Mouse (Mus musculus): ENCODE measurements around the gene Srd5a2. TPM values are rescaled to one million over a fixed set of nuclear protein-coding genes. Genes with fewer than 3 reads are reported as not detected.
A peak's percentile ranks its signal among the peaks of the same experiment; 100 is the strongest.

Srd5a2 gene
- polyA plus RNA-seq, 1 experiment from 2014 or later = not detected

DNA sequence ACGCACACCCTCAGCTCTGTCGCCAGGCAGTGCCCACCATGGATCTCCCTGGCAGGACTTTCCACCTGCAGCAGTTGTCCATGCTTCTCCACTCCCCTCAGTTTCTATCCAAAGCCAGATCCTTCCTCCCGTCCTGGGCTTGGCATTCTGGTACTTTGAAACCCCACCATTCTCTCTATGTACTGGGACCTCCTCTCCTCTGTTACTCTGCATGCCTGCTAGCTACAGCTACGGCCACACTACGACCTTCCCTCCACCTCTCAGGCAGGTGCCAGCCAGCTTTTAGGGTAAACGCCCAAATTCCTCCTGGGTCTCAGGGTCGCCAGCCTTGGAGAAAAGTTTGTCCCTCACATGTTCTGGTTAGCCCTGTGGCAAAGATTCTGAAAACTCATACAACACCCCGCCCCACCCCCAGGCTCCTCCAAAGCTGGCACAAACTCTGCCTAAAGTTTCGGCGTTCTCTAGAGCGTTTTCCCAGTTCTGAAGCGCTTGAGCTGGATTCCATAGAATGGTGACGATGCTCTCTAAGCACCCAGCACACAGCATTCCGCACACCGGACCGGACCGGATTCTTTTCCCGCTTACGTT is 607 bp upstream of the Srd5a2 start:
- H3K9me3 ChIP-seq (ENCODE audit: control insufficient read depth, low read length) = no peaks in the 10 kb centered on the region
- 0 out of 2 replicates have a peak, but pooled peaks cover 6% of the 10 kb centered on the region for H3K4me1 ChIP-seq (ENCODE audit: control insufficient read depth, insufficient read depth, low read length)
- WGBS = 3% methylated on average over 19 of the region's 19 CpGs
- no peak overlapping the region for H3K9ac ChIP-seq (ENCODE audit: low read depth, low read length)
- peak overlapping the region; percentile 32; the same call in 1 of the 2 replicates for H3K4me3 ChIP-seq (ENCODE audit: low read depth, low read length)
- peak overlapping the region; percentile 51; the same call in 1 of the 2 replicates for H3K4me2 ChIP-seq (ENCODE audit: low read depth, low read length)
- DNase-seq (ENCODE audit: low spot score) (no peak), ATAC-seq (ENCODE audit: low read depth) (no peak)
- no peak overlapping the region for H3K27ac ChIP-seq (replicated peaks; ENCODE audit: low read depth, low read length)
- no peaks in the 10 kb centered on the region for H3K36me3 ChIP-seq (ENCODE audit: control insufficient read depth, insufficient read depth, low read length)
- peaks cover 61% of the 10 kb centered on the region for H3K27me3 ChIP-seq (replicated peaks; ENCODE audit: control insufficient read depth, insufficient read depth, low read length)

DNA sequence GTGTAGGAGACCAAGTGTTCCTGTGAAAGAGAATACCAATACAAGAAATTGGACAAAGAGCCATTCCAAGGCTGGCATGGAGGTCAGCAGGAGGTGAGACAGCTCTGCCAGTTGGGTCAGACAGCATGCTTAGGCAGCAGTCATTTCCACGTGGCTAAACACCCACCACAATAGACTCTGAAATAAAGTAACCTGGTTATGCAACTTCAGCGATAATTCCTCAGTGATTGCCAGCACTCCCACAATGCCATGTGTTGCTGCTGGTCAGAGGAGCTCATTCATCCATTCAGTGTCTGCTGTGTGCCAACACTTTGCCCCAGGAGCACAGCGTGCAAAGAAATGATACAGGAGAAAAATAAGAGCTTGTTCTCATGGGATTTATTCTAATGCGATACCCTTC is 4.0 kb downstream of the Srd5a2 start:
- no peak overlapping the region for H3K9ac ChIP-seq (ENCODE audit: low read depth, low read length)
- H3K4me1 ChIP-seq (ENCODE audit: control insufficient read depth, insufficient read depth, low read length) = 0 out of 2 replicates have a peak, but pooled peaks cover 6% of the 10 kb centered on the region
- WGBS = 66% methylated on average over 4 of the region's 4 CpGs
- H3K4me3 ChIP-seq (ENCODE audit: low read depth, low read length) = no peak overlapping the region
- H3K4me2 ChIP-seq (ENCODE audit: low read depth, low read length) = no peak overlapping the region
- ATAC-seq (ENCODE audit: low read depth) = peak; percentile 60; the same call in 1 of the 2 replicates
- no peak overlapping the region for H3K27ac ChIP-seq (replicated peaks; ENCODE audit: low read depth, low read length)
- H3K9me3 ChIP-seq (ENCODE audit: control insufficient read depth, low read length) = no peaks in the 10 kb centered on the region
- peaks cover 42% of the 10 kb centered on the region for H3K27me3 ChIP-seq (replicated peaks; ENCODE audit: control insufficient read depth, insufficient read depth, low read length)
- no peaks in the 10 kb centered on the region for H3K36me3 ChIP-seq (ENCODE audit: control insufficient read depth, insufficient read depth, low read length)
- peak; percentile 16 for DNase-seq (ENCODE audit: low spot score)

DNA sequence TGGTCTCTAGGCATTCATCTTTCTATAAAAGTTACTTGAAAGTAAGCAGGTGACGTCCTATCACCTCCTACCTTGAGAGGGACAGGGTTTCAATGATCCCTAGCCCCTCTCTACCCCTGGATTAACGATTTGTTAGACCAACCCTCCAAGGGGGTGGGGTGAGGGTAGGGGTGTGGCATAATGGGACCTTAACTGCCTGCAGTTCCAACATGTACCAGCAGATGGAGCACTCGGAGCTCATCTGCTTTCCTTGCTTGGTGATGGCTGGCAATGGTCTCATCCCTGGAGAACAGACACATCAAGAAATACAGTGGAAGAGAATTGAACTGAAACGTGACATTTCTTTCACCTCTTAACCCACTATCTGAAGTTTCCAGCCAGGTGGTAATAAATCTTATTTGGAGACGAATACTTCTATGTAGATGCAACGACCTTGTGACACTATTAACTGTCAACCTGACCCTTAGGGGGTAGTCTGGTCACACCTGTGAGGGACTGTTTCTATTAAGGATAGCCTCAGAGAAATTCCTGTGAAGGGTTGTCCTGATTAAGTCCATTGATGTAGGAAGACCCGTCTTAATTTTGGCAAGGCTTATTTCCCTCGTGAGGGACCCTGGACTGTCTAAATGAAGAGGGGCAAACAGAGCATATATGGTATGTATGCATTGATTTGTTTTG is 27.1 kb downstream of the Srd5a2 start:
- DNase-seq (ENCODE audit: low spot score) (peak; percentile 83), ATAC-seq (ENCODE audit: low read depth) (peak; percentile 72)
- Histone ChIP-seq H3K4me2 (ENCODE audit: low read depth, low read length) (no peak overlapping the region), H3K4me1 (ENCODE audit: control insufficient read depth, insufficient read depth, low read length) (no peaks in the 10 kb centered on the region), H3K27ac (replicated peaks; ENCODE audit: low read depth, low read length) (no peak overlapping the region), H3K9ac (ENCODE audit: low read depth, low read length) (no peak overlapping the region), H3K4me3 (ENCODE audit: low read depth, low read length) (no peak overlapping the region), H3K9me3 (ENCODE audit: control insufficient read depth, low read length) (no peaks in the 10 kb centered on the region), H3K36me3 (ENCODE audit: control insufficient read depth, insufficient read depth, low read length) (no peaks in the 10 kb centered on the region), H3K27me3 (replicated peaks; ENCODE audit: control insufficient read depth, insufficient read depth, low read length) (no peaks in the 10 kb centered on the region)
- WGBS = 36% methylated on average over 8 of the region's 8 CpGs

DNA sequence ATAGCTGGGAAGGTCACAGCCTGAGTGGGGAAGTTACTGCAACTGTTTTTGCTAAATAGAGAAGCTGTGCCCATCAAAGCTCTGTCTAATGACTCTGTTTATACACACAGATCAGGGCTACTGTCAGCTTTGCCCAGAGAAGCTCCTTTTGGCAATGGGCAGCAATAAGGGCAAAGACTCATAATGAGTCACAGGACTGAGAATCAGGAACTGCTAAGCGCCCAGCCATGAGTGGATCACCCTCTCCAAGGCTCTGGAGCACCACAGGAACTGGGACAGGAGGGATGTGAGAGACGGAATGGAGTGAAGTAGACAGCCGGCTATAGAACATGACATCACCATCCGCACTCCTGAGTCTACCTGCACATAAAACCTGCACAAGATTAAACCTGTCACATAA is 29.4 kb downstream of the Srd5a2 start:
- no peak overlapping the region for H3K4me2 ChIP-seq (ENCODE audit: low read depth, low read length)
- no peaks in the 10 kb centered on the region for H3K27me3 ChIP-seq (replicated peaks; ENCODE audit: control insufficient read depth, insufficient read depth, low read length)
- H3K9me3 ChIP-seq (ENCODE audit: control insufficient read depth, low read length) = no peaks in the 10 kb centered on the region
- 90% methylated on average over 4 of the region's 4 CpGs for WGBS
- no peak for DNase-seq (ENCODE audit: low spot score)
- no peaks in the 10 kb centered on the region for H3K4me1 ChIP-seq (ENCODE audit: control insufficient read depth, insufficient read depth, low read length)
- H3K27ac ChIP-seq (replicated peaks; ENCODE audit: low read depth, low read length) = no peak overlapping the region
- H3K4me3 ChIP-seq (ENCODE audit: low read depth, low read length) = no peak overlapping the region
- no peaks in the 10 kb centered on the region for H3K36me3 ChIP-seq (ENCODE audit: control insufficient read depth, insufficient read depth, low read length)
- no peak overlapping the region for H3K9ac ChIP-seq (ENCODE audit: low read depth, low read length)
- ATAC-seq (ENCODE audit: low read depth) = no peak

DNA sequence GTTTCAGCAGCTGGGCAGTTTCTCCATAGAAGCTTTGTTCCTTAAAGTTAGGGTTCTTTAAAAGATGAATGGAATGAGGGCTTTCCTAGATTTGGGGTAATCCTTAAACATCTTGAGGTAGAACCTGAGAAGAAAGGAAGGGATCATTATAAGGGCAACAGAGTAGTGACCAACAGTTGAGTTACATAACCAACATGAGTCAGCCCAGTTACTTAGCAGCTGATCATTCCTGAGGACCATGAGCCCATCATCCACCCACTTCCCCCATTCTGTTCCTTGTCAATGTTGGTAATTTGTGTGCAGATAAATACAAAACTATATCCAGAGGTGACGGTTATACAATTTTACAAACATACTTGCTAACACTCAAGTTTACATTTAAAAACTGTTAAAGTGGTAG is 30.1 kb downstream of the Srd5a2 start:
- DNase-seq (ENCODE audit: low spot score) (no peak), ATAC-seq (ENCODE audit: low read depth) (no peak)
- Histone ChIP-seq H3K4me3 (ENCODE audit: low read depth, low read length) (no peak overlapping the region), H3K27me3 (replicated peaks; ENCODE audit: control insufficient read depth, insufficient read depth, low read length) (no peaks in the 10 kb centered on the region), H3K9me3 (ENCODE audit: control insufficient read depth, low read length) (no peaks in the 10 kb centered on the region), H3K4me1 (ENCODE audit: control insufficient read depth, insufficient read depth, low read length) (no peaks in the 10 kb centered on the region), H3K36me3 (ENCODE audit: control insufficient read depth, insufficient read depth, low read length) (no peaks in the 10 kb centered on the region), H3K4me2 (ENCODE audit: low read depth, low read length) (no peak overlapping the region), H3K27ac (replicated peaks; ENCODE audit: low read depth, low read length) (no peak overlapping the region), H3K9ac (ENCODE audit: low read depth, low read length) (no peak overlapping the region)
- 89% methylated on average over 1 of the region's 1 CpGs for WGBS

DNA sequence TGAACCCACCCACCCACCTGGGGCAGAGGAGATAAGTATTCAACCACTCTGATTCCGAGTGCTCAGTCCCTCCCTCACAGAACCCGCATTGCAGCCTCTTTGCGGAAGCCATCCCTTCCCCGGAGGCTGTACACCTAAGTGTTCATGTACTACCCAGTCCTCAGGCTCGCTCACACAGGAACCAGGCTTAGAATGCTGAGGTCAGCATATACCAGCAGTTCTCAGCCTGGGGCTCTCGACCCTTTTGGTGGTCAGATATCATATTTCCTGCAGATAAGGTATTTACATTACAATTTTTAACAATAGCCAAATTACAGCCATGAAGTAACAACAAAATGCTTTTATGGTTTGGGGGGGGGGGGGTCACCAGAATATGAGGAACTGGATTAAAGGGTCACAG is 32.6 kb downstream of the Srd5a2 start:
- H3K9me3 ChIP-seq (ENCODE audit: control insufficient read depth, low read length) = no peaks in the 10 kb centered on the region
- no peak overlapping the region for H3K9ac ChIP-seq (ENCODE audit: low read depth, low read length)
- no peak overlapping the region for H3K4me3 ChIP-seq (ENCODE audit: low read depth, low read length)
- H3K4me1 ChIP-seq (ENCODE audit: control insufficient read depth, insufficient read depth, low read length) = no peaks in the 10 kb centered on the region
- ATAC-seq (ENCODE audit: low read depth) = no peak
- DNase-seq (ENCODE audit: low spot score) = no peak
- no peak overlapping the region for H3K4me2 ChIP-seq (ENCODE audit: low read depth, low read length)
- H3K27ac ChIP-seq (replicated peaks; ENCODE audit: low read depth, low read length) = no peak overlapping the region
- no peaks in the 10 kb centered on the region for H3K27me3 ChIP-seq (replicated peaks; ENCODE audit: control insufficient read depth, insufficient read depth, low read length)
- WGBS = 81% methylated on average over 6 of the region's 6 CpGs
- no peaks in the 10 kb centered on the region for H3K36me3 ChIP-seq (ENCODE audit: control insufficient read depth, insufficient read depth, low read length)

DNA sequence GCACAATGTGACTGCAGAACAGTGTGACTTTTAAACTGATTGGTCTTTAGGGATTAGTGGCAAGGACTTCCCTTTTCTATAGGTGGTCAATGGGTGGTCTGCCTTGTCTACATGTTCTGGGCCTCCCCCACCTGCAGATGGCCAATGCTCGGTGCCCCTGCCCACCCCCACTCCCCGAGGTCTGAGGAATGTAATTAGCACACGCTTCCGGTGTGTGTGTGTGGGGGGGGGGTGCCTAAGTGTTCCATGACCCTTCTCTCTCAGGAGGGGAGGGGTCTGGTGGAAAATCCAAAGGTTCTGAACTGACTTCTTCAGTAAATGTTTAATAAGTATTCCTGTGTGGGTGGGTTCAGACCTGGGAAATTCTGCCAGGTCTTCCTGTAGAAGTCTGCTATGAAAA is 39.0 kb downstream of the Srd5a2 start:
- H3K36me3 ChIP-seq (ENCODE audit: control insufficient read depth, insufficient read depth, low read length) = no peaks in the 10 kb centered on the region
- H3K9me3 ChIP-seq (ENCODE audit: control insufficient read depth, low read length) = no peaks in the 10 kb centered on the region
- H3K27ac ChIP-seq (replicated peaks; ENCODE audit: low read depth, low read length) = no peak overlapping the region
- no peaks in the 10 kb centered on the region for H3K27me3 ChIP-seq (replicated peaks; ENCODE audit: control insufficient read depth, insufficient read depth, low read length)
- no peak overlapping the region for H3K4me3 ChIP-seq (ENCODE audit: low read depth, low read length)
- no peaks in the 10 kb centered on the region for H3K4me1 ChIP-seq (ENCODE audit: control insufficient read depth, insufficient read depth, low read length)
- H3K9ac ChIP-seq (ENCODE audit: low read depth, low read length) = no peak overlapping the region
- no peak for DNase-seq (ENCODE audit: low spot score)
- no peak overlapping the region for H3K4me2 ChIP-seq (ENCODE audit: low read depth, low read length)
- no peak for ATAC-seq (ENCODE audit: low read depth)
- WGBS = 39% methylated on average over 4 of the region's 4 CpGs

DNA sequence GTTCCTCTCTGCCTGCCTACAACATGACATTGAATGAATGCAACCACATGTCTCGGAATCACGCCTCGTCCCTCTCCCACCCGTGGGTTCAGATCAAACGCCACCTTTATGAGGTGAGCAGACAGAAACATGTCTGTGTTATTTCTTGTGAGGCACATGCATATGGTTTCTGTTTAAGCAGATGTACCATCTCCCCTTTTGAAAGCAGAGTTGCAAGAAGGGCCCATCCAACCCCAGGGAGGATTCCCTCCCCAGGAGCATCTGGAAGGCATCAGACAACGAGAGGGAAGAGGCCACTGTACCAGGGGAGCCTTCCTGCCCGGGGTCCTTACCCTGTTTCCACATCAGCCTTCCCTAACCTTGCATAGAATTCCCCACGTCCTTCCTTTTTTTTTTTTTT is 40.7 kb downstream of the Srd5a2 start:
- no peak for ATAC-seq (ENCODE audit: low read depth)
- no peak overlapping the region for H3K9ac ChIP-seq (ENCODE audit: low read depth, low read length)
- 37% methylated on average over 8 of the region's 8 CpGs for WGBS
- no peak for DNase-seq (ENCODE audit: low spot score)
- peaks cover 3% of the 10 kb centered on the region; the same call in 1 of the 2 replicates for H3K9me3 ChIP-seq (ENCODE audit: control insufficient read depth, low read length)
- H3K27ac ChIP-seq (replicated peaks; ENCODE audit: low read depth, low read length) = no peak overlapping the region
- no peak overlapping the region for H3K4me2 ChIP-seq (ENCODE audit: low read depth, low read length)
- no peaks in the 10 kb centered on the region for H3K27me3 ChIP-seq (replicated peaks; ENCODE audit: control insufficient read depth, insufficient read depth, low read length)
- H3K4me1 ChIP-seq (ENCODE audit: control insufficient read depth, insufficient read depth, low read length) = no peaks in the 10 kb centered on the region
- H3K4me3 ChIP-seq (ENCODE audit: low read depth, low read length) = no peak overlapping the region
- no peaks in the 10 kb centered on the region for H3K36me3 ChIP-seq (ENCODE audit: control insufficient read depth, insufficient read depth, low read length)

DNA sequence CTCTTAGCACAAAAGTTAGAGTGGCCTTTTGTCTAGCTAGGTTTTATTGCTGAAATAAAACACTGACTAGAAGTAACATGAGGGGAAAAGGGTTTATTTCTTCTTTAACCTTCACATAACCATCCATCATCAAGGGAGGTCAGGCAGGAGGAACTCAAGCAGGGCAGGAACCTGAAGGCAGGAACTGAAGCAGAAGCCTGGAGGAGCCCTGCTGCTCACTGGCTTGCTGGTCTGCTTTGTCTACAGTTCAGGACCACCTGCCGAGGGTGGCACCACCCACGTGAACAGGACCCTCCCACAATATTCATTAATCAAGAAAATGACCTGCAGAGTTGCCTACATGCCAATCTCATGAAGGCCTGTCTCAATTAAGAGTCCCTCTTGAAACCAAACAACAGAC is 45.3 kb downstream of the Srd5a2 start:
- Histone ChIP-seq H3K4me1 (ENCODE audit: control insufficient read depth, insufficient read depth, low read length) (no peaks in the 10 kb centered on the region), H3K27me3 (replicated peaks; ENCODE audit: control insufficient read depth, insufficient read depth, low read length) (no peaks in the 10 kb centered on the region), H3K4me3 (ENCODE audit: low read depth, low read length) (no peak overlapping the region), H3K36me3 (ENCODE audit: control insufficient read depth, insufficient read depth, low read length) (no peaks in the 10 kb centered on the region), H3K9me3 (ENCODE audit: control insufficient read depth, low read length) (peaks cover 3% of the 10 kb centered on the region; the same call in 1 of the 2 replicates), H3K27ac (replicated peaks; ENCODE audit: low read depth, low read length) (no peak overlapping the region), H3K9ac (ENCODE audit: low read depth, low read length) (no peak overlapping the region), H3K4me2 (ENCODE audit: low read depth, low read length) (no peak overlapping the region)
- DNase-seq (ENCODE audit: low spot score) = no peak
- no peak for ATAC-seq (ENCODE audit: low read depth)
- WGBS = 71% methylated on average over 2 of the region's 2 CpGs
